Mouse (Mus musculus) CH12.LX (cell line): ENCODE data around the gene Tbc1d9.

ENCODE experiments used
- CHD1 ChIP-seq: IDR thresholded peaks from 2 replicates; pipeline ENCODE4 v1.6.1; 2012; ENCODE audit warnings: low read depth, low read length, improper control_type of control experiment, inconsistent platforms
- CTCF ChIP-seq, 2 experiments: IDR thresholded peaks in 1 of 2; conservative IDR thresholded peaks in 1 of 2; 2 replicates each; pipeline ENCODE4 v1.5.1; 2011 to 2012; ENCODE audit warnings: low read depth in 2 of 2, low read length in 2 of 2, improper control_type of control experiment in 1 of 2, inconsistent platforms in 1 of 2, mild to moderate bottlenecking in 1 of 2, moderate library complexity in 1 of 2
- EP300 ChIP-seq: IDR thresholded peaks from 2 replicates; pipeline ENCODE4 v1.6.1; 2011; ENCODE audit warnings: low read length, improper control_type of control experiment
- KAT2A ChIP-seq: IDR thresholded peaks from 2 replicates; pipeline ENCODE4 v1.6.1; 2012; ENCODE audit warnings: low read length, improper control_type of control experiment, inconsistent platforms; ENCODE audit not compliant: insufficient replicate concordance
- MEF2A ChIP-seq: IDR thresholded peaks from 2 replicates; pipeline ENCODE4 v1.6.1; 2014; ENCODE audit warnings: low read depth, mild to moderate bottlenecking, inconsistent platforms, low read length, improper control_type of control experiment, borderline replicate concordance
- POLR2A ChIP-seq: IDR thresholded peaks from 2 replicates; pipeline ENCODE4 v1.6.1; 2011; ENCODE audit warnings: low read depth, mild to moderate bottlenecking, improper control_type of control experiment, low read length
- RCOR1 ChIP-seq: conservative IDR thresholded peaks from 2 replicates; pipeline ENCODE4 v1.6.1; 2012; ENCODE audit warnings: low read depth, mild to moderate bottlenecking, inconsistent platforms, low read length, improper control_type of control experiment
- SMC3 ChIP-seq: IDR thresholded peaks from 2 replicates; pipeline ENCODE4 v1.6.1; 2011; ENCODE audit warnings: low read depth, low read length, improper control_type of control experiment
- UBTF ChIP-seq: IDR thresholded peaks from 2 replicates; pipeline ENCODE4 v1.6.1; 2012; ENCODE audit warnings: low read depth, mild to moderate bottlenecking, inconsistent platforms, low read length, improper control_type of control experiment, moderate library complexity
- USF1 ChIP-seq: IDR thresholded peaks from 2 replicates; pipeline ENCODE4 v1.6.1; 2014; ENCODE audit warnings: low read depth, mild to moderate bottlenecking, inconsistent platforms, low read length, improper control_type of control experiment
- USF2 ChIP-seq: conservative IDR thresholded peaks from 2 replicates; pipeline ENCODE4 v1.6.1; 2011; ENCODE audit warnings: low read depth, low read length, improper control_type of control experiment

GRCm38 (mm10) chr8:83271172-83271571 is 106.0 kb downstream of the Tbc1d9 start:
- TF ChIP-seq POLR2A (no peak), CHD1 (no peak), USF1 (no peak), EP300 (no peak), MEF2A (no peak), USF2 (no peak), RCOR1 (no peak), UBTF (no peak), CTCF (conservative IDR thresholded peaks at IDR 0.05 in 1 of 2, IDR thresholded peaks at IDR 0.05 in 1 of 2; ENCODE audit: low read depth in 2 of 2, low read length in 2 of 2) (no peak), KAT2A (no peak), SMC3 (no peak)
